Mouse (Mus musculus): ENCODE data around the gene Vezf1. TPM values are rescaled to one million over a fixed set of nuclear protein-coding genes. Genes with fewer than 3 reads are reported as not detected.
A peak's percentile ranks its signal among the peaks of the same experiment; 100 is the strongest.

The Vezf1 gene
- polyA plus RNA-seq, 1 experiment = 10.6 TPM

DNA sequence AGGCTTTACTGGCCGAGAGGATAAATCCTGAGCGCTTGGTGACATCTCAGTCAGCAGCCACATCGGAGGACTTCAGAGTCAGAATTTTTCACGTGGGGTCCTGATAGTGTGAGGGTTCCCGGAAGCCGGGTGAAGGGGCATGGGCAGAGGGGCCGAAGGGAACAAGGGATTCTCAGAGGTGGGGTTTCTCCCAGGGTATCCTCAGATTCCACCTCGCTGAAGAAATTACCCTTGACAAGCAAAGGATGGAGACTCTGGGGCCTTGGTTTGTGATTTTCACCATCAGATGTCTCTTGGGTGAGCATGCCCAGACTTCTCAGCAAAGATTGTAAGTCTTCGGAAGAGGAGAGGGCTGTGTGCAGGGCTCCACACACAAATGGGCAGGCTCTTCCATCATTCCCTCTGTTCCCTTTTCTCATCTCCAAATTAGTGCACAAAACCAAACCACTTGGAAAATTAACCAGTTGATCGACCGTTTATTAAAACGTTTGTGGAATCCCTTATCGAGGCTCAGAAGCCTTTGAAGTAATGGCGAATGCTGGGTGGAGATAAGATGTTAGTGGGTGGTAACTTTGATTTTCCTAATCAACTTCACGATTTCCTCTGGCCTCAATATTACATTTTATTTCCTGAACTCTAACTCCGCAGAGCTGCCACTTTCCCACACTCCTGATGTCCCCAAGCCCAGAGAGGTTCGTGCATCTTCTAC is 30.1 kb downstream of the Vezf1 start, which contains the start of gene Cuedc1:
Cuedc1 (plus strand) TSS at position 38 of the 709 bp plus-strand sequence.
- Histone ChIP-seq H3K36me3 (ENCODE audit: control insufficient read depth, insufficient read depth, low read length) (no peaks in the 10 kb centered on the region), H3K4me3 (ENCODE audit: low read depth, low read length) (peak within 1 kb of the TSS; percentile 78), H3K27me3 (ENCODE audit: control insufficient read depth, insufficient read depth, low read length) (peaks cover 8% of the 10 kb centered on the region), H3K4me1 (ENCODE audit: control insufficient read depth, insufficient read depth, insufficient read length, low read length) (peaks cover 9% of the 10 kb centered on the region), H3K27ac (ENCODE audit: insufficient read depth, low read depth, low read length) (peak within 1 kb of the TSS; percentile 57)
- no peak; the same call in 1 of the 2 replicates for TF ChIP-seq CTCF (IDR thresholded peaks at IDR 0.05; ENCODE audit: extremely low read depth, insufficient read length, insufficient replicate concordance, low read depth, low read length)
- TF ChIP-seq POLR2A (IDR thresholded peaks at IDR 0.05; ENCODE audit: low read depth, low read length) = no peak
- 26% methylated on average over 17 of the region's 17 CpGs for WGBS

DNA sequence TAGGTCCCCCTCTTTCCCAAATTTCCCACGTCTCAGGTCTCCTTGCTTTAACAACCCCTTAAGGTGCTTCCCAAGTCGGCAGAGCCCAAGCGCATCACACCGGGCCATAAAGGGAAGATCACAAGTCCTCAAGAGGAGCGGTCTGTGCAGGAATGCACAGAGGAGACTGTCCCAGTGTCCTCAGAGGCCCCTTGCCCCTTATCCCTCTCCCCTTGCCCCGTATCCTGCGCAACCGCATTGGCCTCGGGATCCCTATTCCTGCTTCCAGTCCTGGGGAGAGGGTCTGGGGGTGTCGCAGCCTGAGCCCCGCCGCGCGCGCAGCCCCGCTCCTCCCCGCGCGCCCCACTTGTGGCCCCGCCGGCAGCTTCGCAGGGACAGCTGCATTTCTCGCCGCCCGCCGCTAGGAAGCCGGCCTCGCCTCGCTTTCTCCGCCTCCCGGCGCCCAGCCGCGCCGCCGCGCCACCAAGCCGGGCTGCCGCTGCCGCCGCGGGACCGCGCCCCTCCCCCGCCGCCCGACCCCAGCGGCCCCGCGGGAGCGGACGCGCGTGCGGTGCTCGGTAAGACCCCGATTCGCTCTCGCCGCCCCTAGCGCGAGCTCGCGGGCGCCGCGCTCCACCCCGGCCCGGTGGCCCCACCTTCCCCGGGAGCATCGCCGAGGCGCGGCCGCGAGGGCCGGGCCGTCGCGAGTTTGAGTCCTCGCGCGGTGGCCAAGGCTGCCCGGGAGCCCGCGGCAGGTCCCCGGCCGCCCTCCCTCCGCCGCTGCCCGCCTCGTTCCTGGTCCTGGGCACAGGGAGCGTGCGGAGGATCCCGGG is 30.9 kb downstream of the Vezf1 start:
- peaks cover 8% of the 10 kb centered on the region for H3K27me3 ChIP-seq (ENCODE audit: control insufficient read depth, insufficient read depth, low read length)
- peak overlapping the region; percentile 78 for H3K4me3 ChIP-seq (ENCODE audit: low read depth, low read length)
- peaks cover 9% of the 10 kb centered on the region for H3K4me1 ChIP-seq (ENCODE audit: control insufficient read depth, insufficient read depth, insufficient read length, low read length)
- peak; percentile 34; the same call in 1 of the 2 replicates for TF ChIP-seq CTCF (IDR thresholded peaks at IDR 0.05; ENCODE audit: extremely low read depth, insufficient read length, insufficient replicate concordance, low read depth, low read length)
- no peak for TF ChIP-seq POLR2A (IDR thresholded peaks at IDR 0.05; ENCODE audit: low read depth, low read length)
- WGBS = under 1% methylated on average over 86 of the region's 95 CpGs
- H3K27ac ChIP-seq (ENCODE audit: insufficient read depth, low read depth, low read length) = peak overlapping the region; percentile 43
- H3K36me3 ChIP-seq (ENCODE audit: control insufficient read depth, insufficient read depth, low read length) = no peaks in the 10 kb centered on the region

DNA sequence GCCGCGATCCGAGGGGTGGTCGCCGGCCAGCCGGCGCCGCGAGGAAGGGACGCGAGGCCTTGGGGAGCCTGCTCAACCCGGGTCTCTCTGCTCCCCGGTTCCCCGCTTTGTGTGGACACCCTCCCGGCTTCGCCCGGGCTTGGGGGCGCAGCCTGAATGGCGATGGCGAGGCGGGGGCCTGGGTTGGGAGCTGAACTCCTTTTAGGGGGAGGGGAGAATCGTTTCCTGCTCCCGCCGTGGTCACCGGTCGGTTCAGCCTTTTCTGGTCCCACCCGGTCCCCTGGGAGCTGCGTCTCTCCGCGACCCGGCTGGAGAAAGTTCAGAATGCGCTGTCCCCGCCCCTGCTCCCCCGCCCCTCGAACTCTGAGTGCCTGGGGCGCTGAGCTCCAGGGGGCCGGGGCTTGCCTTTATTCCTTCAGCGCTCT is 31.5 kb downstream of the Vezf1 start:
- peak overlapping the region; percentile 78 for H3K4me3 ChIP-seq (ENCODE audit: low read depth, low read length)
- peaks cover 8% of the 10 kb centered on the region for H3K27me3 ChIP-seq (ENCODE audit: control insufficient read depth, insufficient read depth, low read length)
- peak overlapping the region; percentile 43 for H3K27ac ChIP-seq (ENCODE audit: insufficient read depth, low read depth, low read length)
- 3% methylated on average over 36 of the region's 38 CpGs for WGBS
- TF ChIP-seq POLR2A (IDR thresholded peaks at IDR 0.05; ENCODE audit: low read depth, low read length) (peak; percentile 38; the same call in 1 of the 2 replicates), CTCF (IDR thresholded peaks at IDR 0.05; ENCODE audit: extremely low read depth, insufficient read length, insufficient replicate concordance, low read depth, low read length) (no peak)
- H3K36me3 ChIP-seq (ENCODE audit: control insufficient read depth, insufficient read depth, low read length) = no peaks in the 10 kb centered on the region
- H3K4me1 ChIP-seq (ENCODE audit: control insufficient read depth, insufficient read depth, insufficient read length, low read length) = peaks cover 9% of the 10 kb centered on the region

DNA sequence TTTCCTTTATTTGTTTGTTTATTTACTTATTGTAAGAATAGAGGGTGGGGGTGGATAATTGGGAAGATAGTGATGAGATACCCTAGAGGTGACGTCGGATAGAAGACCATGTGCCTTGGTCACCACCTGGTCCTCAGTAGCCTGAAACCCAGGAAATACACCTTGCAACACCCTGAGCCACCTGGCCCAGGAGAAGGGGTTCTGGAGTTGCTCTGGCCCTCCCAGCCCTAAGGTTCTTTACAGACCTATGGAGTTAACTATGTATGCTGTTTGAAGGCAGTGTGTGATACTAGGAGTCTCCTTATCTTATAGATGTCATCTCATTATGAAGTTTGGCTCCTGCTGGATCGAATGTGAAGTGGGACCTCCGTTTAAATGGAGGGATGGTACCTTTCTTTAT is 32.1 kb downstream of the Vezf1 start:
- no peak overlapping the region for H3K4me3 ChIP-seq (ENCODE audit: low read depth, low read length)
- H3K4me1 ChIP-seq (ENCODE audit: control insufficient read depth, insufficient read depth, insufficient read length, low read length) = peaks cover 9% of the 10 kb centered on the region
- peaks cover 8% of the 10 kb centered on the region for H3K27me3 ChIP-seq (ENCODE audit: control insufficient read depth, insufficient read depth, low read length)
- no peak for TF ChIP-seq CTCF (IDR thresholded peaks at IDR 0.05; ENCODE audit: extremely low read depth, insufficient read length, insufficient replicate concordance, low read depth, low read length)
- TF ChIP-seq POLR2A (IDR thresholded peaks at IDR 0.05; ENCODE audit: low read depth, low read length) = no peak
- WGBS = 59% methylated on average over 4 of the region's 4 CpGs
- H3K27ac ChIP-seq (ENCODE audit: insufficient read depth, low read depth, low read length) = no peak overlapping the region
- H3K36me3 ChIP-seq (ENCODE audit: control insufficient read depth, insufficient read depth, low read length) = no peaks in the 10 kb centered on the region

DNA sequence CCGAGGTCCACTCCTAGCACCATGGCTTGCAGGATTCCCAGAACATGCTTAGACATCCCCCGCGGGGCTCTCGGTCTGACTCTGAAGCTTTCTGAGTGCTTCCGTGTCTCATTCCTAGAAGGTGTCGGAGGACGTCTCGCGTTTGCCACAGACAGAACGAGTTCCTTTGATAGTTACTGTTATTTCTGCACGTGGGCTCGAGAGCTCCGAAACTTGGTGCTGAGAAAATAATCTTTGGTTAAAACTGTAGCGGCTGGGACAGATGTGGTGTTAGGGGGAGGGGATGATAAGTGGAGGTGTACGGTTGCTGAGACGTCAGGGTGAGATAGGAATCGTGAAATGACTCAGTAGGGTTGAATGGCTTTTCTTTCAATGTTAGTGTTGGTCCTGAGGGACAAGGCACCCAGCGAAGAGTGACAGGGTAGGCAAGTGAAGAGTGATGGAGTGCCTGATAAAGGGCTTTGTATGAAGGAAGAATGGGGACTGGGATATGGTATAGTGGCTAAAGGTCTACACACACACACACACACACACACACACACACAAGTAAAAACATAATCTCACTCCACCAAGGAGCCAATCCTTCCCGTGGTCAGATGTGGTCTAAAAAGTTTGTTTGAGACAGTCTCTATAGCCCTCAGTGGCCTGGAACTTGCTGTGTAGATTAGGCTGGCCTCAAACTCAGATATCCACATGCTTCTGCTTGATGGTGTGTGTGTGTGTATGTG is 35.3 kb downstream of the Vezf1 start:
- Histone ChIP-seq H3K4me1 (ENCODE audit: control insufficient read depth, insufficient read depth, insufficient read length, low read length) (peaks cover 11% of the 10 kb centered on the region), H3K36me3 (ENCODE audit: control insufficient read depth, insufficient read depth, low read length) (no peaks in the 10 kb centered on the region), H3K27ac (ENCODE audit: insufficient read depth, low read depth, low read length) (no peak overlapping the region), H3K27me3 (ENCODE audit: control insufficient read depth, insufficient read depth, low read length) (no peaks in the 10 kb centered on the region), H3K4me3 (ENCODE audit: low read depth, low read length) (no peak overlapping the region)
- 91% methylated on average over 19 of the region's 19 CpGs for WGBS
- TF ChIP-seq CTCF (IDR thresholded peaks at IDR 0.05; ENCODE audit: extremely low read depth, insufficient read length, insufficient replicate concordance, low read depth, low read length) (no peak), POLR2A (IDR thresholded peaks at IDR 0.05; ENCODE audit: low read depth, low read length) (no peak)

DNA sequence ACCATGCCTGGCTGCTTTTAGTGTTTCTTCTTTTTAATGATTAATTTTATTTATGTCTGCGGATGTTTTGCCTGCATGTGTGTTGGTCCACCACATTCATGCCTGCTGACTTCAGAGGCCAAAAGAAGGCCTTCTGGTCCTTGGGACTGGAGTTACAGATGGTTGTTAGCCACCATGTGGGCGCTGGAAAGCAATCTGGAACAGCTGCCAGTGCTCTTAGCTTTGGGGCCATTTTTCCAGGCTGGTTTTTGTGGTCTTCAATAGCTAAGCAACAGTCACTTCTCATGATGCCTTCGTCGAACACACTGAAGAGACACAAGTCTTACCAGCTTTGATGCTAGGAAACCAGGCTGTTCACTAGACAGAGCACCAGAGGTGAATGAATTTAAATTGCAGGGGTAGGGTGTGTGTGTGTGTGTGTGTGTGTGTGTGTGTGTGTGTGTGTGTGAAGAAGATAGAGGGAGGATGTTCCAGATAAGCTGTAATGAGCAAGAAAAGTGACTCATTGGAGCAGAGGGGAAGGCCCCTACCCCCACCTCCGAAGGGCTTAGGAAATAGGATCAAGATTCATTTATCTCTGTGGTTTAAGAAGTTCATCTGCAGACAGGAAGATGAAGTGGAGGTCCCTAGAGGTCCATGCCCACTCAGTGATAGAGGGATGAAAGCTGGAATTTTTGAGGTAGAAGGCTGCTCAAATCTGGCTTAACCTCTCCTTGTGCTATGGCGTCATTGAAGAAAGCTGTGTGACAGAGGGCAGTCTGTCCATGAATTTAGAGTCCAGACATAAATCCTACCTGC is 37.6 kb downstream of the Vezf1 start:
- H3K36me3 ChIP-seq (ENCODE audit: control insufficient read depth, insufficient read depth, low read length) = no peaks in the 10 kb centered on the region
- no peak for TF ChIP-seq POLR2A (IDR thresholded peaks at IDR 0.05; ENCODE audit: low read depth, low read length)
- no peak for TF ChIP-seq CTCF (IDR thresholded peaks at IDR 0.05; ENCODE audit: extremely low read depth, insufficient read length, insufficient replicate concordance, low read depth, low read length)
- H3K27me3 ChIP-seq (ENCODE audit: control insufficient read depth, insufficient read depth, low read length) = no peaks in the 10 kb centered on the region
- 0 out of 2 replicates have a peak, but pooled peaks cover 3% of the 10 kb centered on the region for H3K4me1 ChIP-seq (ENCODE audit: control insufficient read depth, insufficient read depth, insufficient read length, low read length)
- H3K27ac ChIP-seq (ENCODE audit: insufficient read depth, low read depth, low read length) = no peak overlapping the region
- H3K4me3 ChIP-seq (ENCODE audit: low read depth, low read length) = no peak overlapping the region
- 80% methylated on average over 6 of the region's 6 CpGs for WGBS

Data from small intestine, adult 2 months (tissue).